Mouse (Mus musculus) hematopoietic stem cell, adult 5-6 weeks (primary cell): Measurements from ENCODE around the gene Sh3bgrl2. TPM values are rescaled to one million over a fixed set of nuclear protein-coding genes. Genes with fewer than 3 reads are reported as not detected.

Source experiments
- ATAC-seq, 2 experiments: fragments of 125-278 bp in 1 of 2; replicated peaks in 1 of 2; 2 replicates each; pipeline ENCODE4 v1.8.0; 2016 to 2017; ENCODE audit warnings: inconsistent platforms in 2 of 2, mild to moderate bottlenecking in 2 of 2, moderate number of reproducible peaks in 2 of 2, low read depth in 1 of 2, moderate TSS enrichment in 1 of 2; ENCODE audit not compliant: low FRiP score in 2 of 2, poor library complexity in 2 of 2, severe bottlenecking in 2 of 2, insufficient read depth in 1 of 2, low TSS enrichment in 1 of 2
- total RNA-seq: library from RNA; stranded (forward); fragments of 172-1452, 232-1000 nt; gene quantifications from 2 replicates; pipeline ENCODE4 v1.2.3, GENCODE M21; 2017

Sh3bgrl2 gene
- total RNA-seq, 1 experiment from 2014 or later, result 2.2 TPM

DNA sequence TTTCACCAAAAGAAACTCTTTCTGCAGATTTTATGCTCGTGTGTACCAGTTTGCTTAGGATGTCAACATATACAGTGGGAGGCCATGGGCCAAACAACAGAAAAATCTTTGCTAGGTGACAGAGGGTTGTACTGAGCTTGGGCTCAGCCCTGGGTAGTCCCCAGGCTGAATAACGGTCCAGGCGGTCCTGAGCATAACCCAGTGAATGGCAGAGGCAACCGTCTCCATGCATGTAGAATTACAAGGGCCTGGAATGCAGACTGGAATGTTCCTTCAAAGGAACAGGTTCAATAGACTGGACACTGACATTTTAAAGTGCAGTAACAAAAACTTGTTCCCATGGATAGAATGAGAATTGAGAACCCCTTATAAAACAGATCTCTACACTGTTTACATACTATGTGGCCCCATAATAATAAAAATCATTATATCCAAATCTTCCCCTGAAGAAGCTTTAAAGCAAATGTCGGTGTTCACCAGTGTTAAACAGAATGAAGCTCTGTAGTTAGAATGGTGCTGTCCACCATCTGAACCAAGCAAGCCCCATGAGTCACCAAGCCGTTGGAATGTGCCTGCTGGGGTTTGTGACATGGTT, 54.1 kb downstream of the Sh3bgrl2 start:
- no peak for ATAC-seq

DNA sequence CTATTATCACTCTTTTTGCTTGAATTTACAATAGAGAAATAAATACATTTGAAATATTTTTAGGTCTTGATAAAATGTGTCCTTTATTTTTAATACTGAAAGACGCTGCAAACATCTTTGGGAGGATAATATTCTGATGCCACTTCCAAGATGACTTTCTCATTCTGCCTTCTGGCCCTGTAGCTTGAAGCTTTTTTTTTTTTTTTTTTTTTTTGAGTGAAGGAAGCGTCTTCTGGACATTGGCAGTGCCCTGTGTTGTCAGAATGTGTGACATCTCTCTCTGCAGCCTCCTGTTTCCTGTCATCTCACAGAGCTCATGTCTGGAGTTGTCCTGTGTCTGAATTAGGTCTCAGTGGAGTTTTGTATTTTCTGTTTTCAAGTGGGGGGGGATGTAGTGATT, 55.0 kb downstream of the Sh3bgrl2 start:
- ATAC-seq, result no peak

GRCm38 (mm10) chr9:83605886-83606640, 57.9 kb downstream of the Sh3bgrl2 start:
- no peak for ATAC-seq

GRCm38 (mm10) chr9:83608135-83608534, 60.0 kb downstream of the Sh3bgrl2 start:
- ATAC-seq, result no peak

DNA sequence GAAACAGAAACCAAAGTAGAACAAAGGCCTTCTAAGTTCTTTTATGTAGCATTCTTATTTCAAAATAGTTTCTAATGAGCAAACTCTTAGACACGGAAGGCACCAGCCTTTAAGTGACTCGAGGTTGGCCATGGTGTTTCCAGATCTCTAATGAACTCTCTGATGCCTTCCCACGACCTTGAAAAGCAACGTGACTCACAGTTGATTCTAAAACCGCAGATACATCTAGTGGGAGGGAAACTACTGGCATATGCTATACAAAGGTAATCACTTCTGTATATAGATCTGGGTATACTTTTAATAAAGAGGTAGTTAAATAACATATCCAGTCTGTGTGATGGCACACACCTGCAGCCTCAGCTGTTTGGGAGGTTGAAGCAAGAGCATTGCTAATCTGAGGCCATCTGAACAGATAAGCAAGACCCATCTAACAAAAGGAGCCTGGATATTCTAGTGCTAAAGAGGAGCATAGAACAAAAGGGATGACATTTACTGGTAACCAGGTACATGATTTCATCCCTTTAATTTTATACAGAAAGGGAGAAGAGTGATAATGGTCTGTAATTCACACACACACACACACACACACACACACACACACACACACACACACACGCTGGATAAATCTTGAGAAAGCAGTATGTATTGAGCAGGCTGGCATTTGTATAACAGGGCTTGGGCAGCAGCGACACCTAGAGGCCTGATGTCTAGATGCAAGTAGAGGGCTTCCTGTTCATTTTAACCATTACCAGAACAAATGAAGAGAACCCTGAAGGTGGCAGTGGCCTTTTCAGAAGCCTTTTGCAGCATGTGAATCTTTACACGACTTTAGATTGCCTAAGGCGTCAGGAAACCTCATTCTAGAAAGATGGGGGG, 61.5 kb downstream of the Sh3bgrl2 start:
- ATAC-seq, result peak; percentile 72 to 89; a peak in 3 of 4 replicates

- ATAC-seq, result peak; percentile 85 to 94
Measured at GRCm38 (mm10) chr9:83615912-83616585, 67.9 kb downstream of the Sh3bgrl2 start.

DNA sequence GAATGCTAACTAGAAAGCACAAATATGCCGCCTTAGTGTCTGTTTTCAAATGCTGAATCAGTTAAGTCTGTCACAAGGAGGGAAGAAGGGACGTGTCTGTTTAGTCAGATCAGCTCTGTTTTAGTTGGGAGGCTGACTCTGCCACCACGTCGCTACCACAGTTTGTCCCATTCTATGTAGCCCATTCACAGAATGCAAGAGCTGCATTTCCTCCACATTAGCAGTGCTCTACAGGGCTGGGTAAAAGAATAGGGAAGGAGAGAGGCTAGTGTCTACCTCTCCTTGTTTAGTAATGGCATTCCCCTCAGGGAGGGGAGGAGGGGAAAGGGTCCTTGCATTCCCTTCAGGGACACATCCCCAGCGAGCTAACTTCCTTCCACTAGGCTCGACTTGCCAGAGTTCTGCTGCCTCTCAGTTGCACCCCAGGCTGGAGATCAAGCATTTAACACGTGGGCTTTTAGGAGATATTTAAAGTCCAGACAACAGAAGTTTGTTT, 68.5 kb downstream of the Sh3bgrl2 start:
- ATAC-seq, result peak; percentile 27 to 67

DNA sequence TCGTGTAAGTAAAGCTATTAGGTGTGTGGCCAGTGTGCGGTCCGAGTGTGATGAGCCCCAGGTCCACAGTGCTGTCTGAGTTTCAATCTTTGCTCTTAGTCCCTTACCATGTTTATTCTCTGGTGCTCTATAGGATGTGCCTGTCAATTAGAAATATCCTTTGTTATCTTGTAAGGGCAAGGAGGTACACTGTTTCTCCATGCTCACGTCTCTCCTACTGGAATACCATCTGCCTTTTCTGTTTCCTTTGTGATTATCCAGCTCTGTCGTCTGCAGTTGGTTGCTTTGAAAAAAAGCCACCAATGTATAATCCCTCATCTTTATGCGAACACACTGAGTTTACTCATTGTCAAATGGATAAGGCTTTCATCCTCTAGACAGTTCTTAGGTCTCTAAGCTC, 75.3 kb downstream of the Sh3bgrl2 start:
- no peak for ATAC-seq

DNA sequence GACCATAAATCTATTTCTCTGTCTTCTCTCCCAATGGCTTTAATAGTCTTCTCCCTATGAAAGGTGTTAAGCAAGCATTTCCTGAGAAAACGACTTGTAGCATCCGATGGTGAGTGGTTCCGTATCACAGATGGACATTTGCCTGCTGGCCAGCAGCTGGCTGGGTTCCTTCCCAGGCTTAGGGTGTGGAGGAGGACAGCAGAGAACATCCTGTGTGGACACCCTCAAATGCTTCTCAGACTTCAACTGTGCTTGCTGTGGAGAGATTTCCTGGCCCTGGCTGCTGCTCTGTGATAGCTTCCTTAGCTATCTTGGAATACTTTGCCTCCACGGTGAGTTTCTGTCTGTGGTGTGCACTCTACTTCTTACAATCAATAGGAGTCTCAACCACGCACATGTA, 76.1 kb downstream of the Sh3bgrl2 start:
- ATAC-seq, result no peak

- no peak for ATAC-seq
Measured at GRCm38 (mm10) chr9:83625085-83625484, 77.0 kb downstream of the Sh3bgrl2 start.

DNA sequence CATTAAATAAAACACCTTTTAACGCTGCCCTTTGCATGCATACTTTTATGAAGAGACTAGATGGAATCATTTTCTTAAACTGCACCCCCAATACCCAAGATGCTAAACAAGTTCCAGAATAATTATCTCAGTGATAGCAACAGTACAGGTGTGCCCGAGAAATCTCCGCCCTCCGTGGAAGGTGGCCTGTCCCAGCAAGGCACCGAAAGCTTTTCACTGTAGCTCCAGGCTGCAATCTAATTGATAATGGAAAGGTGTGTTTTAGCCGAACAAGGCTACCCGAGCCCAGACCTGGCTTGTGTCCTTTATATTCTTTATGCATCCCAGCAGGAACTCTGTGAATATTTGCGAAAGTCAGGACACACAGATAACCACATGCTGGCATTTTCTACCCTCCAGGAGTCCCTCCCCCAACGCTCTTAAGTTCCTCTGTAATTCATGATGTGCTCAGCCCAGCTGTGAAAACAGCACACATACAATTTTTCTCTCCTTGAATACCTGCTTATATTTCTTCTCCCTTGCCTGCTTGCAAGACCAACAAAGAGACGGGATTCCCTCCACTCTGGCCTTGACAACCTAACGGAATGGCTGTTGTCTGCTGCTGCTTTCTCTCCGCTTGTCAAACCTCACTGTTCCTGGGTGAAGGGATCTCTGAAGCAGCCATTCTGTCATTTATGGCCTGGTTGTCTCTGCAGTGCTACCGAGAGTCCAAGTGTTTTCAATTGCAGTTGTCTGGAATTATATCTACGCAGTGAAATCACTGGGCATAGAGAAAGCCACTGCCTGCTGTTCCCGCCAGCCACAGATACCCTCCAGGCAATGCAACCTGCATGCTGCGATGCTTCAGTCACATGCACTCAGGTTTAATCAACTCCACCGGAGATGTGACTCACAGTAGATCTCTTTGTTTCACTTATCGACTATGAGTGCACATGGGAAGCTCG, 80.8 kb downstream of the Sh3bgrl2 start:
- ATAC-seq, result no peak

GRCm38 (mm10) chr9:83630341-83630740, 82.2 kb downstream of the Sh3bgrl2 start:
- ATAC-seq, result no peak

DNA sequence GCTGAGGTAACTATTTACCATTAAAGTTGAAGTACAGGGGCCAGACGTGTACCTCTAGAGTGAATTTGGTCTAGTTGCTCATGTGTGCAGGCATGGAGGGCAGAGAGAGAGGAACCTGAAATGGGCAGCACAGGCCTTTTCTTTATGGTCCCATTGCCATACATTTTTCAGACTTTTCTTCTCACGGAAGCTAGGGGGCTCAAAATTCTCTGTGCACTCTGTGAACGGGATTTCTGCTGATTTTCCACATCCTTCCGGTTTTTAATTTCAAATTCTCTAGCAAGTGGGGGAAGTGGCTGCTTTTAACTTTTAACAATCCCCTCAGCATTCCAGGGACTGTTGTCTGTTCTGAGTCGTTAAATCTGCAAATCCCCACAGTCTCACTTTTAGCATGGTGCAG, 83.8 kb downstream of the Sh3bgrl2 start:
- ATAC-seq, result no peak

GRCm38 (mm10) chr9:83634703-83635102, 86.6 kb downstream of the Sh3bgrl2 start:
- no peak for ATAC-seq

DNA sequence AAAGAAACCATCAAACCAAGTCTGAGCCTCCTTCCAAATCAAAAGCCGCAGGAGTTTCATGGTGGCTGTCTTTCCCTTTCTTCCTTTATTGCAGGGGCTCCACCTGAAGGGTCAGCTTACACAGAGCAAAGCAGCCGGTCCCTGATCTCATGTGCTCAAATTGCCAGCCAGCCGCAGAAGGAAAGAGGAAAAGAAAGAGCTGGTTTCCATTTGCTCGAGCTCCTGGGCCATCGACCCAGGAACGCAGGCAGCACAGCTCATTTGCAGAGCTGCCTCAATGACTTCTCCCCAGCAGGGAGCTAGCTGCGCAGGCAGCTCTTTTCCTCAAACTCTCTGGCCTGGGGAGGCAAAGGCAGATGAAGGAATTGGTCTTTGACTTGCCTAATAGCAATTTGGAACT, 87.9 kb downstream of the Sh3bgrl2 start:
- ATAC-seq, result no peak

- ATAC-seq, result no peak
Measured at GRCm38 (mm10) chr9:83643139-83643538, 95.0 kb downstream of the Sh3bgrl2 start.
